Mouse (Mus musculus): ENCODE results near the gene Fbxw21. TPM values are rescaled to one million over a fixed set of nuclear protein-coding genes. Genes with fewer than 3 reads are reported as not detected.
"Not testable (repeated sequence)": the region's sequence is repeated elsewhere in the genome, so short reads cannot be mapped to it uniquely, and the experiment has no call there.

Gene Fbxw21
- not detected in 2 replicates for polyA plus RNA-seq (2015; fragmentation: Nextera tagmentation; extraction: Ambion mirVana)

GRCm38 (mm10) chr9:109161941-109162340, at the start of gene Fbxw21:
TSS of gene Fbxw21 (minus strand) at chr9:109162041.
- Histone ChIP-seq H3K27me3 (no peaks in the 10 kb centered on the region), H3K4me3 (no peak within 1 kb of the TSS), H3K4me1 (no peaks in the 10 kb centered on the region), H3K36me3 (ENCODE audit: poor library complexity, severe bottlenecking) (no peaks in the 10 kb centered on the region), H3K9me3 (replicated peaks) (no peaks in the 10 kb centered on the region), H3K27ac (no peak within 1 kb of the TSS), H3K4me2 (no peak within 1 kb of the TSS), H3K9ac (no peak within 1 kb of the TSS)
- ATAC-seq = no peak
- WGBS = 69% methylated on average over 3 of the region's 3 CpGs

GRCm38 (mm10) chr9:109201347-109201746, 39.5 kb upstream of the Fbxw21 start:
- not testable (repeated sequence) for H3K36me3 ChIP-seq (ENCODE audit: poor library complexity, severe bottlenecking); H3K27ac ChIP-seq; H3K9ac ChIP-seq; H3K9me3 ChIP-seq (replicated peaks); H3K4me1 ChIP-seq; H3K4me3 ChIP-seq; H3K4me2 ChIP-seq; H3K27me3 ChIP-seq
- peak; percentile 48; the same call in 1 of the 2 replicates for ATAC-seq
- WGBS = 68% methylated on average over 1 of the region's 1 CpGs

GRCm38 (mm10) chr9:109200349-109200748, 38.5 kb upstream of the Fbxw21 start:
- 91% methylated on average over 1 of the region's 1 CpGs for WGBS

GRCm38 (mm10) chr9:109199353-109199752, 37.5 kb upstream of the Fbxw21 start:
- Histone ChIP-seq H3K27ac (no peak overlapping the region), H3K4me1 (no peaks in the 10 kb centered on the region), H3K9me3 (replicated peaks) (no peaks in the 10 kb centered on the region), H3K36me3 (ENCODE audit: poor library complexity, severe bottlenecking) (no peaks in the 10 kb centered on the region), H3K4me2 (no peak overlapping the region), H3K27me3 (no peaks in the 10 kb centered on the region), H3K9ac (no peak overlapping the region), H3K4me3 (no peak overlapping the region)
- WGBS = 82% methylated on average over 1 of the region's 1 CpGs
- ATAC-seq = no peak

More at GRCm38 (mm10) chr9:109200349-109200748, 38.5 kb upstream of the Fbxw21 start:
- Histone ChIP-seq H3K9ac (no peak overlapping the region), H3K9me3 (replicated peaks) (no peaks in the 10 kb centered on the region), H3K27ac (no peak overlapping the region), H3K36me3 (ENCODE audit: poor library complexity, severe bottlenecking) (no peaks in the 10 kb centered on the region), H3K4me3 (no peak overlapping the region), H3K27me3 (no peaks in the 10 kb centered on the region), H3K4me1 (no peaks in the 10 kb centered on the region), H3K4me2 (no peak overlapping the region)
- ATAC-seq = no peak

GRCm38 (mm10) chr9:109195875-109196274, 34.0 kb upstream of the Fbxw21 start, which contains the start of gene Fbxw13:
TSS of gene Fbxw13 (minus strand) at chr9:109195975.
- H3K9ac ChIP-seq; H3K9me3 ChIP-seq (replicated peaks); H3K4me1 ChIP-seq; H3K27me3 ChIP-seq; ATAC-seq; H3K4me3 ChIP-seq; H3K4me2 ChIP-seq; H3K27ac ChIP-seq; H3K36me3 ChIP-seq (ENCODE audit: poor library complexity, severe bottlenecking): not testable (repeated sequence)
- WGBS = 77% methylated on average over 3 of the region's 3 CpGs

GRCm38 (mm10) chr9:109177208-109177607, 15.4 kb upstream of the Fbxw21 start:
- no peak overlapping the region for H3K4me3 ChIP-seq
- ATAC-seq = no peak
- no peak overlapping the region for H3K9ac ChIP-seq
- H3K27ac ChIP-seq = no peak overlapping the region
- no peaks in the 10 kb centered on the region for H3K27me3 ChIP-seq
- 89% methylated on average over 1 of the region's 1 CpGs for WGBS
- H3K4me2 ChIP-seq = no peak overlapping the region
- H3K4me1 ChIP-seq = no peaks in the 10 kb centered on the region
- H3K9me3 ChIP-seq (replicated peaks) = 0 out of 2 replicates have a peak, but pooled peaks cover 3% of the 10 kb centered on the region
- no peaks in the 10 kb centered on the region for H3K36me3 ChIP-seq (ENCODE audit: poor library complexity, severe bottlenecking)

GRCm38 (mm10) chr9:109176301-109176700, 14.5 kb upstream of the Fbxw21 start:
- no peak overlapping the region for H3K9ac ChIP-seq
- ATAC-seq = no peak
- 0 out of 2 replicates have a peak, but pooled peaks cover 3% of the 10 kb centered on the region for H3K9me3 ChIP-seq (replicated peaks)
- H3K27me3 ChIP-seq = no peaks in the 10 kb centered on the region
- WGBS = 87% methylated on average over 1 of the region's 1 CpGs
- H3K4me2 ChIP-seq = no peak overlapping the region
- no peaks in the 10 kb centered on the region for H3K4me1 ChIP-seq
- H3K27ac ChIP-seq = no peak overlapping the region
- no peak overlapping the region for H3K4me3 ChIP-seq
- no peaks in the 10 kb centered on the region for H3K36me3 ChIP-seq (ENCODE audit: poor library complexity, severe bottlenecking)

- Histone ChIP-seq H3K27me3 (no peaks in the 10 kb centered on the region), H3K4me2 (no peak overlapping the region), H3K9ac (no peak overlapping the region), H3K4me1 (no peaks in the 10 kb centered on the region), H3K36me3 (ENCODE audit: poor library complexity, severe bottlenecking) (no peaks in the 10 kb centered on the region), H3K9me3 (replicated peaks) (peaks cover 8% of the 10 kb centered on the region; the same call in 1 of the 2 replicates), H3K27ac (no peak overlapping the region), H3K4me3 (no peak overlapping the region)
- no peak for ATAC-seq
Measured at GRCm38 (mm10) chr9:109167316-109167715, 5.5 kb upstream of the Fbxw21 start.

- not testable (repeated sequence) for H3K9ac ChIP-seq; H3K27ac ChIP-seq; H3K4me3 ChIP-seq; H3K4me2 ChIP-seq; H3K36me3 ChIP-seq (ENCODE audit: poor library complexity, severe bottlenecking); H3K4me1 ChIP-seq; H3K9me3 ChIP-seq (replicated peaks); H3K27me3 ChIP-seq; ATAC-seq
- WGBS = 72% methylated on average over 4 of the region's 4 CpGs
Measured at GRCm38 (mm10) chr9:109140414-109140813, 21.4 kb downstream of the Fbxw21 start.

GRCm38 (mm10) chr9:109130076-109130475, 31.8 kb downstream of the Fbxw21 start:
- no peaks in the 10 kb centered on the region for H3K27me3 ChIP-seq
- 92% methylated on average over 5 of the region's 5 CpGs for whole genome bisulfite sequencing
- ATAC-seq = no peak
- H3K4me2 ChIP-seq = no peak overlapping the region
- no peak overlapping the region for H3K9ac ChIP-seq
- H3K9me3 ChIP-seq (replicated peaks) = no peaks in the 10 kb centered on the region
- H3K4me3 ChIP-seq = no peak overlapping the region
- no peaks in the 10 kb centered on the region for H3K4me1 ChIP-seq
- no peaks in the 10 kb centered on the region for H3K36me3 ChIP-seq (ENCODE audit: poor library complexity, severe bottlenecking)
- H3K27ac ChIP-seq = no peak overlapping the region

GRCm38 (mm10) chr9:109128211-109128610, 33.6 kb downstream of the Fbxw21 start:
- H3K4me1 ChIP-seq = peaks cover 4% of the 10 kb centered on the region; the same call in 1 of the 2 replicates
- ATAC-seq = 0 out of 2 replicates have a peak, but pooled peaks have one; percentile 27
- WGBS = 55% methylated on average over 3 of the region's 3 CpGs
- H3K9me3 ChIP-seq (replicated peaks) = no peaks in the 10 kb centered on the region
- no peak overlapping the region for H3K9ac ChIP-seq
- no peak overlapping the region for H3K27ac ChIP-seq
- H3K4me2 ChIP-seq = no peak overlapping the region
- no peaks in the 10 kb centered on the region for H3K36me3 ChIP-seq (ENCODE audit: poor library complexity, severe bottlenecking)
- H3K4me3 ChIP-seq = no peak overlapping the region
- H3K27me3 ChIP-seq = no peaks in the 10 kb centered on the region

- WGBS = 89% methylated on average over 4 of the region's 4 CpGs
- Histone ChIP-seq H3K9me3 (replicated peaks) (no peaks in the 10 kb centered on the region), H3K4me3 (no peak overlapping the region), H3K27me3 (no peaks in the 10 kb centered on the region), H3K9ac (no peak overlapping the region), H3K27ac (no peak overlapping the region), H3K4me1 (peaks cover 7% of the 10 kb centered on the region; the same call in 1 of the 2 replicates), H3K36me3 (ENCODE audit: poor library complexity, severe bottlenecking) (no peaks in the 10 kb centered on the region), H3K4me2 (no peak overlapping the region)
- ATAC-seq = no peak
Measured at GRCm38 (mm10) chr9:109127076-109127475, 34.8 kb downstream of the Fbxw21 start.

- Histone ChIP-seq H3K9me3 (replicated peaks) (no peaks in the 10 kb centered on the region), H3K9ac (no peak overlapping the region), H3K36me3 (ENCODE audit: poor library complexity, severe bottlenecking) (peaks cover 4% of the 10 kb centered on the region), H3K4me2 (no peak overlapping the region), H3K4me1 (peaks cover 7% of the 10 kb centered on the region; the same call in 1 of the 2 replicates), H3K4me3 (no peak overlapping the region), H3K27me3 (no peaks in the 10 kb centered on the region), H3K27ac (no peak overlapping the region)
- 79% methylated on average over 3 of the region's 3 CpGs for WGBS
- ATAC-seq = no peak
Measured at GRCm38 (mm10) chr9:109125481-109125880, 36.4 kb downstream of the Fbxw21 start.
